Mouse (Mus musculus): ENCODE measurements around the gene Parp8. TPM values are rescaled to one million over a fixed set of nuclear protein-coding genes. Genes with fewer than 3 reads are reported as not detected.
A peak's percentile ranks its signal among the peaks of the same experiment; 100 is the strongest.
"Not testable (repeated sequence)": the region's sequence is repeated elsewhere in the genome, so short reads cannot be mapped to it uniquely, and the experiment has no call there.

Gene Parp8
- polyA plus RNA-seq, 1 experiment from 2014 or later = 18.9 TPM

DNA sequence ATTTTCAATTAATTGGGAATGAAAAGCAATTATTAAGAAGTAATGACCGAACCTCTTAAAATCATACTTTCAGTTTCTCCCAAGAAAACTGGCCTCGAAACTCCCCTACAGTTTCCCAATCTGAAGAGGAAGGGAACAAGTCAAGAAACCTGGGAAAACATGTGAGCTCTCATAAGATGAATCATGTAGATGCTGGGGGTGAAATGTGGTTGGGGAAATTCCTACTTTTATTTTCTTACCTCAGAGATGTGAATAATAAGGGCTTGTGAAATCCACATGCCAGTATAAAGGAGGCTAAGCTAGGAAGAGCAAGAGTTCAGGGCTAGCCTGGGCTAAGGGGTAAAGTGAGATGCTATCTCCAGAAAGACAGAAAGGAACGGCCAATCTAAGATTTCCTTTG, 74.0 kb downstream of the Parp8 start:
- Histone ChIP-seq H3K9me3 (no peaks in the 10 kb centered on the region), H3K4me2 (replicated peaks) (no peak overlapping the region), H3K4me3 (no peak overlapping the region), H3K36me3 (no peaks in the 10 kb centered on the region), H3K27me3 (no peaks in the 10 kb centered on the region), H3K27ac (replicated peaks) (no peak overlapping the region), H3K4me1 (no peaks in the 10 kb centered on the region), H3K9ac (replicated peaks) (no peak overlapping the region)
- no peak for ATAC-seq (ENCODE audit: low FRiP score, low read depth)
- 95% methylated on average over 3 of the region's 3 CpGs for WGBS

DNA sequence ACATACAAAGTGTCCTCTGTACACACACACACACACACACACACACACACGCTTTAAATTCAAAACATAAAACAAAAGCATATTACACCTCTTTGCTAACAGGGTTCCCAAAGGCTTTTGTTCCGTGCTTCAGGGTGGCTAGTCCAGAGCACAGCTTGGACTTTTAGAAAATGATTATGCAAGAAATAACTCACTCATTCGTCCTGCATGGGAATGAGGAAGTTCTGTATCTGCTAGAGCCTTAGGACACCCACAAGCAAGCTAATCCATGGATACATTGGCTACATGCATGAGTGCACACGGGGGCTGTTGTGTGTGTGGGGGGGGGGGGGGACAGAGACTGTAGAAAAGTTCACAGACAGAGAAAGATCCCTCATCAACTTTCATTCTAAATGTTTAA, 75.8 kb downstream of the Parp8 start:
- 68% methylated on average over 4 of the region's 4 CpGs for WGBS

DNA sequence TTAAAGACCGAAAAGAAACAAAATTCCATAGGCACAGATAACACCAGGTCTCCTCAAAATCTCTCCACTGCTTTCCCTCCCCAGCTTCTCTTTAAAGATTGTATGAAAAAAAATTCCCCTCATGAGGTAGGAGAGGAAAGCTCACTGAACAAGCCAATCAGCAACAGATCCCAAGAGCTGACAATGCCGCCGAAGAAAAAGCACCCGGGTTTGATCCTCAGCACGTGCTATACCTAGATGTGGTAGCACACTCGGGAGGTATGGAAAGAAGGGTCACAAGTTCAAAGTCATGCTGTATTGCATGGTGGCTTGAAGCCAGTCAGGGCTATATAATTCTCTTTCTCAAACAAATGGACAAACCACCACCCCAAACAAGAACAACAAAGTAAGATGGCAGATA, 76.3 kb downstream of the Parp8 start:
- H3K4me2 ChIP-seq (replicated peaks) = no peak overlapping the region
- no peak overlapping the region for H3K9ac ChIP-seq (replicated peaks)
- H3K4me3 ChIP-seq = no peak overlapping the region
- ATAC-seq (ENCODE audit: low FRiP score, low read depth) = no peak
- 91% methylated on average over 6 of the region's 6 CpGs for WGBS
- no peaks in the 10 kb centered on the region for H3K36me3 ChIP-seq
- no peaks in the 10 kb centered on the region for H3K27me3 ChIP-seq
- no peaks in the 10 kb centered on the region for H3K9me3 ChIP-seq
- no peaks in the 10 kb centered on the region for H3K4me1 ChIP-seq
- no peak overlapping the region for H3K27ac ChIP-seq (replicated peaks)

More for the DNA sequence above, 75.8 kb downstream of the Parp8 start:
- Histone ChIP-seq H3K36me3 (no peaks in the 10 kb centered on the region), H3K4me1 (no peaks in the 10 kb centered on the region), H3K4me2 (replicated peaks) (no peak overlapping the region), H3K9ac (replicated peaks) (no peak overlapping the region), H3K27me3 (no peaks in the 10 kb centered on the region), H3K27ac (replicated peaks) (no peak overlapping the region), H3K4me3 (no peak overlapping the region), H3K9me3 (no peaks in the 10 kb centered on the region)
- no peak for ATAC-seq (ENCODE audit: low FRiP score, low read depth)

DNA sequence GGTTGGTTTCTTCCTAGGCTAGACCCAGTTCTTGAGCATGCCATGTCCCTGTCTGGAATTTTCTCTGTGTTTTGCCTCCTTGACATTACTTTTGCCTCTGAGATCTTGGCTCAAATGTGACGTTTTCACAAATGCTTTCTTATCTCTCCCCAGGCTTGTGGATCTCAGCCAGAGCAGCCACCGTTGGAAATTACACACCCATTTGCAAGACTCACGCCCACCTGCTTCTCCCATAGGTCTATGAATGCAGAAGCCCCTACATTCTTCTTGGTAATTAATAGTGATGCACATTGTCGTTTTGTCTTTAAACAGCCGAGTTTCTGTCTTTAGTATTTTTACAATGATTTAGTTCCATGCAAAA, 77.1 kb downstream of the Parp8 start:
- no peaks in the 10 kb centered on the region for H3K36me3 ChIP-seq
- ATAC-seq (ENCODE audit: low FRiP score, low read depth) = no peak
- H3K27ac ChIP-seq (replicated peaks) = no peak overlapping the region
- no peaks in the 10 kb centered on the region for H3K9me3 ChIP-seq
- H3K9ac ChIP-seq (replicated peaks) = no peak overlapping the region
- no peak overlapping the region for H3K4me3 ChIP-seq
- no peak overlapping the region for H3K4me2 ChIP-seq (replicated peaks)
- no peaks in the 10 kb centered on the region for H3K27me3 ChIP-seq
- no peaks in the 10 kb centered on the region for H3K4me1 ChIP-seq
- 88% methylated on average over 5 of the region's 5 CpGs for WGBS

DNA sequence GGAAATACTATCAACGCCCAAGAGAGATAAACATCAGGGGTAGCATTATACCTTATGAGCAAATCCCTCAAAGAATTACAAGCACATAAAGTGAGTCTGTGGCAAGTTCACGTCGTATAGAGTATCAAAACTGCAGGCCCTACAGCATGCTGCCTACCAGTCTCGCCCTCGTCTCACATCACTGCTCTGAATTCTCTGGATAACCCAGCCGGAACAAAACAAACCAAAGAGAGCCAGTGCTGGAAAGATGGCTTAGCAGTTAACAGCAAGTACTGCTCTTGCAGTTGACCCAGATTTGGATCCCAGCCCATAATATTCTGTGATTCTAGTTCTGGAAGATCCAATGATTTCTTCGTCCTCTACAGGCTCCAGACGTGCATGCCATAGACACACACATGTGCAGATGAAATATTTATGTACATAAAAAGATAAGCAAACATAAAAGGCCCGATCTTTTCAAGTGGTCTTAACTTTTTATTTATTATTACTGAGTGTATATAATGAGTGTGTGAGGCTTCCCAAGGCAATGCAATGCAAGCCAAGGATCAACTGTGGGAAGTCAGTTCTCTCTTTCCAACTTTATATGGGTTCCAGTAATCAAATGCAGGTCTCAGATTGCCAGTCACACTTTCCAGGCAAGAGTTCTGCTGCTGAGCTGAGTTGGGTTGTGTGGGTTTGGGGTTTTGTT, 77.6 kb downstream of the Parp8 start:
- Histone ChIP-seq H3K4me3 (no peak overlapping the region), H3K27me3 (no peaks in the 10 kb centered on the region), H3K4me2 (replicated peaks) (no peak overlapping the region), H3K27ac (replicated peaks) (no peak overlapping the region), H3K9me3 (no peaks in the 10 kb centered on the region), H3K36me3 (no peaks in the 10 kb centered on the region), H3K4me1 (no peaks in the 10 kb centered on the region), H3K9ac (replicated peaks) (no peak overlapping the region)
- no peak for ATAC-seq (ENCODE audit: low FRiP score, low read depth)
- 73% methylated on average over 9 of the region's 9 CpGs for WGBS

DNA sequence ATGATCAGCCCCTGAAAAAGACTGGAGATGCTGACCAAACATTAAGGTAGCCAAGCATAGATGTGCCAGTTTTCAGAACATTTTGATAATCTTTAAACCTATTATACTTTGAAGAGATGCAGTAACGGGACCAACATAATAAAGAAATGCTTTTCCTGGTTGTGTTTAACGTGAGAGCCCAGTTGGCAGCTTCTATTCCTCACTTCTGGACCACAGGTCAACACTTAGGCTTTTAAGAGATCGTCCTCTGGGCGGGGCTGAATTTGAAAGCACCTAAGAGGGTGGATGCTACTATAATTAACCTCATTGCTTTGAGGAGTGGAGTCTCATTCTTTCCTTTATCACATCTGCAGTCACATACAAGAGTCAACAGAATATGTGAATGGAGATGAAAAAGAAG, 78.8 kb downstream of the Parp8 start:
- Histone ChIP-seq H3K27me3 (no peaks in the 10 kb centered on the region), H3K9ac (replicated peaks) (no peak overlapping the region), H3K9me3 (no peaks in the 10 kb centered on the region), H3K27ac (replicated peaks) (no peak overlapping the region), H3K4me2 (replicated peaks) (no peak overlapping the region), H3K4me1 (peaks cover 3% of the 10 kb centered on the region), H3K4me3 (no peak overlapping the region), H3K36me3 (no peaks in the 10 kb centered on the region)
- WGBS = 78% methylated on average over 4 of the region's 4 CpGs
- no peak for ATAC-seq (ENCODE audit: low FRiP score, low read depth)

DNA sequence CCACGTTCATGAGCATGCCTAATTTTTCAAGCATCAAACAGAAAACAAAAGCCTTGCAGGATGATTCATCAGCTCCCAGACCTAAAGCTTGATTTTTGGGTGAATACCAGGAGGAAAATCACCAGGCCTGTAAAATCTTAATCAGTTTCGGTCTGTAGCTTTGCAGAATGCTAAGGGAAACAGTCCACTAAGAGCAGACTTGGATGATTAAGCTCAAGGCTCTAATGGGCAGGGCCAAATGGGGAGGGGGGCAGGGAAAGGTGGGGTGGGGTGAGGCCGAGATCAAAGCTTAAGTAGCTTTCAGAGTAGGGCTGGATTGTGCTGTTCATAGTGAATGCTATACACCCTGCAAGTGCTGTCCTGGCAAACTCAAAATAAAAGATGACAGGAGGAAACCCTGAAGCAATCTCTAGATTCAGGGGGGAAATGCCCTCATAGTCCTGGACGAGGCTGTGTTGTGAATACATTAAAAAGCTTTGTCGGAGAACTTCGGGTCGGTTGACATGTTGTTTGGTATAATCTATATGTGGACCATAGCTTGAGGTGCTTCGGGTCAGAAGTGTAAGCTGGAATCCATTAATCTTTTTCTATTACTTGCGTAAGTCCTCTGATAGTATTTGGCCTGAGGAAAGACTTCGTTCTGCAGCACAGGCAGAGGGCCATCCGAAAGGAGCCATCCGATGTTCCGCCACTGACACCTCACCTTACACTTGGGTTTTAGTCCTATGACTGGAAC, 83.9 kb downstream of the Parp8 start:
- no peak overlapping the region for H3K4me3 ChIP-seq
- no peaks in the 10 kb centered on the region for H3K27me3 ChIP-seq
- ATAC-seq (ENCODE audit: low FRiP score, low read depth) = peak; percentile 76; the same call in 1 of the 2 replicates
- no peak overlapping the region for H3K27ac ChIP-seq (replicated peaks)
- no peak overlapping the region for H3K9ac ChIP-seq (replicated peaks)
- H3K4me2 ChIP-seq (replicated peaks) = no peak overlapping the region
- peaks cover 11% of the 10 kb centered on the region for H3K4me1 ChIP-seq
- H3K9me3 ChIP-seq = no peaks in the 10 kb centered on the region
- no peaks in the 10 kb centered on the region for H3K36me3 ChIP-seq
- WGBS = 70% methylated on average over 13 of the region's 13 CpGs

DNA sequence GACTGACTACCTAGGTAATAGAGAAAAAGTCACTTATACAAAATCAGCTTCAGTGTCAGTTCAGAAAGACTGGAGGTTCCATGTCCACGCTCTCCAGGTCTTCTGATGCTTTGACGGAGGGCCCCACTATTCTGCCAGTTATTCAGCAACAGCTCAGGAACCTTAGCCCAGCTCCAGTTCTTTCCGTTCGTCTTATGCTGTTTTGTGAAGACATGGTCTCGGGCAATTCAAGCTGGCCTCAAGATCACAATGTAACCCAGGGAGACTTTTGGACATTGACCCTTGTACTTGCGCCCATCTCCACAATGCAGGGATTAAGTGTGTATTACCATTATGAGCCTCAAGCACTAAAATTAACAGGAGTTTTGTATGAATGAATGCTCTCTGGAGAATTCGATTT, 84.6 kb downstream of the Parp8 start:
- WGBS = 59% methylated on average over 7 of the region's 7 CpGs
- H3K9ac ChIP-seq (replicated peaks) = no peak overlapping the region
- no peaks in the 10 kb centered on the region for H3K27me3 ChIP-seq
- H3K4me1 ChIP-seq = peaks cover 11% of the 10 kb centered on the region
- H3K36me3 ChIP-seq = no peaks in the 10 kb centered on the region
- no peak for ATAC-seq (ENCODE audit: low FRiP score, low read depth)
- H3K27ac ChIP-seq (replicated peaks) = no peak overlapping the region
- H3K4me3 ChIP-seq = no peak overlapping the region
- no peaks in the 10 kb centered on the region for H3K9me3 ChIP-seq
- H3K4me2 ChIP-seq (replicated peaks) = no peak overlapping the region

DNA sequence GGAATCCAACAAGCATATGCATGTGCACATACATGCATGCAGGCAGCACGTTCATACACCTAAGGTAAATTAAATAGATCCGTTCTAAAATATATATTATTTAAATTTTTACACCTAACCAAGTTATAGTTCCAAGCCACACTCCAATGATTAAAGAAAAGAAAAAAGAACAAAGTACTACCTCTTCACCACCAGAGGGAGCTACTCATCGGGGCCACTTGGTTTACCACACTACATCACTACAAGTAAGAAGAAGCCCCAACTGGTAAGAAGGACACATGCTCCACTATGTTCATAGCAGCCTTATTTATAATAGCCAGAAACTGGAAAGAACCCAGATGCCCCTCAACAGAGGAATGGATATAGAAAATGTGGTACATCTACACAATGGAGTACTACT, 88.3 kb downstream of the Parp8 start:
- not testable (repeated sequence) for H3K9me3 ChIP-seq; H3K4me2 ChIP-seq (replicated peaks); H3K4me3 ChIP-seq; H3K27me3 ChIP-seq; ATAC-seq (ENCODE audit: low FRiP score, low read depth); H3K27ac ChIP-seq (replicated peaks); H3K9ac ChIP-seq (replicated peaks); H3K36me3 ChIP-seq
- H3K4me1 ChIP-seq = peaks cover 11% of the 10 kb centered on the region
- WGBS = 92% methylated on average over 3 of the region's 3 CpGs

DNA sequence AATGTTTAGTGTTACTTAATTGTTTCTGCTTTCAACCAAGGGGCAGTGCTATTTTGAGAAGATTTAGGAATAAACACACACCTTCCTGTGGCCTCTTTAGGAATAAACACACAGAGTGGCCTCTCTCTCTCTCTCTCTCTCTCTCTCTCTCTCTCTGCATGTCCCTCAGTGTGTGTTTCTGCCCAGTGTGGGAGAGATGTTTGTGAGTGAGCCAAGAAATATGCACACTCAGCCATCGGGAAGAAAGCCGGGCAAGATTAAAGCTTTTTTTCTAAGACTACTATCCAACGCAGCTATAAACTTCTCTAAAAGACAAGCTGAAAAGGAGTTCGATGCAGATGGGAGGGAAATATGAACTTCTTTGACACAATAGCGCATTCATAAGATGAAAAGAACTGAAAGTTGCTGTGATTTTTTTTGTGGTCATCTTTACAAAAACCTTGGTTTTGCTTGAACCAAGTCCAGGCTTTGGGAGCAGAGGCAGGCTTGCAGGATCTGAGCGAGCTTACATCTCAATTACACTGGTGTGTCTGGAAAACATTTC, 107.9 kb downstream of the Parp8 start:
- no peak overlapping the region for H3K4me2 ChIP-seq (replicated peaks)
- ATAC-seq (ENCODE audit: low FRiP score, low read depth) = no peak
- WGBS = 86% methylated on average over 6 of the region's 6 CpGs
- no peaks in the 10 kb centered on the region for H3K36me3 ChIP-seq
- no peak overlapping the region for H3K9ac ChIP-seq (replicated peaks)
- H3K4me3 ChIP-seq = no peak overlapping the region
- no peaks in the 10 kb centered on the region for H3K9me3 ChIP-seq
- H3K4me1 ChIP-seq = no peaks in the 10 kb centered on the region
- H3K27me3 ChIP-seq = no peaks in the 10 kb centered on the region
- H3K27ac ChIP-seq (replicated peaks) = no peak overlapping the region

DNA sequence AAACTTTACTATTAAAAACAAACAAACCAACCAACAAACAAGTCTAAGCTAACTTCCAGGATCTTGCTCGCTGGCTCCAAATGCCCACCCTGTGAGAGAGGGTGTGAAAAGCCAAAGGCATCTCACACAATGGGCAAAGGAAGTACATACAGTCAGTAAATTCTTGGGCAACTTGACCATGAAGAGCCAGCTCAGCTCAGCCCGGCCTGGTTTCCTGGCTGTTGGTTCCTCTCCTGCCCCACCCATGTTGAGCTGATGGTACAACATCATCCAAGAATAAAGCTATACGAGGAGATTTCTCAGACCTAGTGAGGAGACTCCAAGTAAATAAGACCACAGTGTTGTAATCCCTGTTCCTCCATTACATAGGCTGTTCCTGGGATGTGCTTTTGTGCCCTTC, 117.1 kb downstream of the Parp8 start:
- no peak for ATAC-seq (ENCODE audit: low FRiP score, low read depth)
- Histone ChIP-seq H3K4me2 (replicated peaks) (no peak overlapping the region), H3K9ac (replicated peaks) (no peak overlapping the region), H3K9me3 (no peaks in the 10 kb centered on the region), H3K4me1 (no peaks in the 10 kb centered on the region), H3K27ac (replicated peaks) (no peak overlapping the region), H3K36me3 (no peaks in the 10 kb centered on the region), H3K27me3 (no peaks in the 10 kb centered on the region), H3K4me3 (no peak overlapping the region)
- WGBS = 96% methylated on average over 3 of the region's 3 CpGs

DNA sequence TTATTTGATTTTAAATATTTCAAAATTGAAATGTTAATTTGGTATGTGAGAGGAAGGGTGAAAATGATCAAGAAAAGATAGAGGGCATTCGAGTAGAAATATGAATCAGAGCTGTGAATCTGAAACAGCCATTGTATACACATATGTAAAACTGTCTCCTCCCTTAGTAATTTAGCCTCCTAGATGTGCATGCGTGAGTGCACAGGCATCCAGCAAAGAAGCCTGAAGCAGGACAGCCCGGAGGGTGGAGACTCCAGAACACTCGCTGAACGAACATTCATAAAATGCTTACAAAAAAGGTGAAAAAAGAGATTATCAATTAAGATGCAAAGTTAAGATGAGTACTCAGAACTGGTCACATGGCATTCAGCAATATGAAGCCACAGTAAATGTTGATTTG, 121.9 kb downstream of the Parp8 start:
- Histone ChIP-seq H3K27ac (replicated peaks) (no peak overlapping the region), H3K4me1 (no peaks in the 10 kb centered on the region), H3K4me3 (no peak overlapping the region), H3K27me3 (no peaks in the 10 kb centered on the region), H3K36me3 (peaks cover 3% of the 10 kb centered on the region; the same call in 1 of the 2 replicates), H3K4me2 (replicated peaks) (no peak overlapping the region), H3K9ac (replicated peaks) (no peak overlapping the region), H3K9me3 (no peaks in the 10 kb centered on the region)
- ATAC-seq (ENCODE audit: low FRiP score, low read depth) = no peak
- WGBS = 65% methylated on average over 5 of the region's 5 CpGs

All from midbrain, embryonic 12.5 days (tissue).